Mouse (Mus musculus) small intestine, adult 2 months (tissue): ENCODE results near the gene Vmo1. TPM values are rescaled to one million over a fixed set of nuclear protein-coding genes. Genes with fewer than 3 reads are reported as not detected.

Experiments used
- H3K27ac ChIP-seq: fragments of 200-500 bp; 2 replicates; pipeline ENCODE4 v1.5.1; 2012; ENCODE audit warnings: low read depth, low read length, control low read depth, inconsistent platforms; ENCODE audit not compliant: insufficient read depth
- H3K27me3 ChIP-seq: fragments of 200-500 bp; 2 replicates; pipeline ENCODE4 v1.6.1; 2012; ENCODE audit warnings: mild to moderate bottlenecking, moderate library complexity, low read length, inconsistent platforms; ENCODE audit not compliant: control insufficient read depth, insufficient read depth
- H3K36me3 ChIP-seq: fragments of 200-500 bp; 2 replicates; pipeline ENCODE4 v1.6.1; 2012; ENCODE audit warnings: mild to moderate bottlenecking, low read length, control low read depth, inconsistent platforms; ENCODE audit not compliant: control insufficient read depth, insufficient read depth
- H3K4me1 ChIP-seq: fragments of 200-500 bp; 2 replicates; pipeline ENCODE4 v1.6.1; 2012; ENCODE audit warnings: low read length, inconsistent platforms, mixed read lengths; ENCODE audit not compliant: control insufficient read depth, insufficient read depth, insufficient read length
- H3K4me3 ChIP-seq: fragments of 200-500 bp; 2 replicates; pipeline ENCODE4 v1.5.1; 2012; ENCODE audit warnings: low read depth, mild to moderate bottlenecking, control low read depth, inconsistent platforms, low read length, moderate library complexity
- CTCF ChIP-seq: fragments of 200-500 bp; IDR thresholded peaks from 2 replicates; pipeline ENCODE4 v1.5.1; 2012; ENCODE audit warnings: low read depth, mild to moderate bottlenecking, control low read depth, inconsistent platforms, low read length, moderate library complexity, mixed read lengths; ENCODE audit not compliant: insufficient replicate concordance, insufficient read length; ENCODE audit errors: extremely low read depth
- POLR2A ChIP-seq: fragments of 200-500 bp; IDR thresholded peaks from 2 replicates; pipeline ENCODE4 v1.6.1; 2012; ENCODE audit warnings: low read depth, mild to moderate bottlenecking, control low read depth, inconsistent platforms, low read length, moderate library complexity
- WGBS: fragments of 180-500 bp; shearing (Covaris S2); methylation state at CpG from one replicate; pipeline ENCODE4 v1.1.7; 2018; 5-methylcytosine and 5-hydroxymethylcytosine counted together
- polyA plus RNA-seq: library from polyadenylated mRNA; depleted of rRNA; stranded (reverse); fragments of >200 nt; gene quantifications from 2 replicates; pipeline ENCODE4 v1.2.3, GENCODE M21; 2012

Gene Vmo1
- polyA plus RNA-seq, 1 experiment: not detected

DNA sequence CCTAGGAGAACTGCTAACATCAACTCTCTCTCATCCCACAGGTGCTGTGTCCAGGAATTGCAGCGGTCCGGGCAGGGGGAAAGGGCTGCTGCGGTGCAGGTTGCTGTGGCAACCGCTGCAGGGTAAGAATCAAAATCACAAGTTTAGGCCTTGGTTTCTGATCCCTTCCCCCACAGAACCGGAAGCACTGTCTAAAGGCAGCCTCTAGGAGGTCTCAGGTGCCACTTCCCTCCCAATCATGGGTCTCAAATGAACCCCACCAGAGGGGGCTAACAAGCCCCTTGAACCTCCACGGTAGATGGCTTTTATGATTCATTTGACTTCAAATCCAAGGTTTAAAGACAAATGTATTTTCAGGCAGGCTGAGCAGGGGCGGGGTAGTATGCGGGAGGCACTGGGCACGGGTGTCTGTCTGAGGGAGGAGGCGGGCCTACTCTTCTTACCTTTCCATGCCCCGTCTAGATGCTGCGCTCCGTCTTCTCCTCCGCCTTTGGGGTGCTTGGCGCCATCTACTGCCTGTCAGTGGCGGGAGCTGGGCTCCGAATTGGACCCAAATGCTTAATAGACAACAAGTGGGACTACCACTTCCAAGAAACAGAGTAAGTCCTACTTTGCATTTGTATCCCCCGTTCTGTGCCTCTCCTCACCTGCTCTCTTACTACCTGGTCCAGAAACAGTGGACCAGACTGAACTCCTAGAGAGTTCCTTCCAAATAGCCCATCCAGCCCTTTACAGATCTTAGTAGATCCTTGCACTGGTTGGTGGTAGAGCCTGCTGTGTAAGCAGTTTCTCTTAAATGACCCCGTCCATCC, 4.5 kb downstream of the Vmo1 start:
- Histone ChIP-seq H3K4me1 (peaks cover 19% of the 10 kb centered on the region), H3K27ac (peak overlapping the region; percentile 72), H3K36me3 (peaks cover 25% of the 10 kb centered on the region), H3K4me3 (peak overlapping the region; percentile 51), H3K27me3 (no peaks in the 10 kb centered on the region)
- 13% methylated on average over 19 of the region's 19 CpGs for WGBS
- TF ChIP-seq POLR2A (no peak), CTCF (peak; percentile 67)

GRCm38 (mm10) chr11:70506962-70507515, 7.4 kb downstream of the Vmo1 start:
- 71% methylated on average over 7 of the region's 7 CpGs for WGBS
- Histone ChIP-seq H3K27ac (no peak overlapping the region; the same call in 1 of the 2 replicates), H3K4me3 (peak overlapping the region; percentile 34; the same call in 1 of the 2 replicates), H3K27me3 (no peaks in the 10 kb centered on the region), H3K4me1 (peaks cover 19% of the 10 kb centered on the region), H3K36me3 (peaks cover 23% of the 10 kb centered on the region)
- TF ChIP-seq CTCF (no peak), POLR2A (no peak)

DNA sequence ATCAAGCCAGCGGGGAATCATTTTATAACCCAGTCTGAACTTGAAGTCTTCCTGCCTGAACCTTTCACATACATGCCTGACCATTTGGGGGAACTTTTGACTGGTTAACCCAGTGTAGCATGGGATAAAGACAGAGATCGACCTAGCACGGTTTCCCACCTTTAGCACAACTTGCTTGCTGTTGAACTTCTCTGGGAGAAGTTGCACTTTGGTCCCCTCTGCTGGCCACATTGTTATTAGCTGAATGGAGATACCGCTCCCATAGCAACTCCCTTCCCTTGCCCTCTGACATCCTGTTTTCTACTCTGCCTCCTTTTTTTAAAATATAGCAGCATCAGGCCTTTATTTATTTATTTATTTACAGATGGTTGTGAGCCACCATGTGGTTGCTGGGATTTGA, 8.0 kb downstream of the Vmo1 start:
- Histone ChIP-seq H3K4me3 (peak overlapping the region; percentile 34; the same call in 1 of the 2 replicates), H3K27me3 (no peaks in the 10 kb centered on the region), H3K36me3 (peaks cover 20% of the 10 kb centered on the region), H3K4me1 (peaks cover 20% of the 10 kb centered on the region), H3K27ac (peak overlapping the region; percentile 94)
- WGBS: 7% methylated on average over 4 of the region's 4 CpGs
- TF ChIP-seq CTCF (peak; percentile 48; the same call in 1 of the 2 replicates), POLR2A (no peak)

GRCm38 (mm10) chr11:70504970-70505369, 9.4 kb downstream of the Vmo1 start, which contains the start of gene Tm4sf5:
Gene Tm4sf5 (plus strand): TSS chr11:70505244.
- peak; percentile 70; the same call in 1 of the 2 replicates for TF ChIP-seq POLR2A
- TF ChIP-seq CTCF: no peak
- peaks cover 27% of the 10 kb centered on the region for H3K4me1 ChIP-seq
- peak within 1 kb of the TSS; percentile 75 for H3K4me3 ChIP-seq
- peaks cover 9% of the 10 kb centered on the region for H3K36me3 ChIP-seq
- H3K27me3 ChIP-seq: no peaks in the 10 kb centered on the region
- WGBS: 24% methylated on average over 9 of the region's 9 CpGs
- H3K27ac ChIP-seq: peak within 1 kb of the TSS; percentile 94

- Histone ChIP-seq H3K4me1 (peaks cover 22% of the 10 kb centered on the region), H3K27ac (peak overlapping the region; percentile 66; the same call in 1 of the 2 replicates), H3K27me3 (no peaks in the 10 kb centered on the region), H3K4me3 (no peak overlapping the region), H3K36me3 (no peaks in the 10 kb centered on the region; the same call in 1 of the 2 replicates)
- 26% methylated on average over 3 of the region's 3 CpGs for WGBS
- TF ChIP-seq POLR2A (no peak), CTCF (no peak)
Observed at GRCm38 (mm10) chr11:70502018-70502417, 12.4 kb downstream of the Vmo1 start.

GRCm38 (mm10) chr11:70500476-70500812, 14.0 kb downstream of the Vmo1 start:
- Histone ChIP-seq H3K27me3 (no peaks in the 10 kb centered on the region), H3K36me3 (no peaks in the 10 kb centered on the region), H3K27ac (no peak overlapping the region), H3K4me3 (no peak overlapping the region), H3K4me1 (peaks cover 24% of the 10 kb centered on the region)
- TF ChIP-seq CTCF (no peak), POLR2A (no peak)
- WGBS: 38% methylated on average over 1 of the region's 1 CpGs
